Mouse (Mus musculus) liver, embryonic 13.5 days (tissue): ENCODE measurements around the gene Arhgap17. TPM values are rescaled to one million over a fixed set of nuclear protein-coding genes. Genes with fewer than 3 reads are reported as not detected.

Experiments
- ATAC-seq: fragments of 200-750 bp; cut with Nextera tagmentation; 2 replicates; pipeline ENCODE4 v1.8.0; 2017; ENCODE audit warnings: low read depth, mild to moderate bottlenecking, moderate number of reproducible peaks, moderate library complexity
- DNase-seq: peaks from one replicate; pipeline ENCODE4 v3.0.0; 2022
- H3K27ac ChIP-seq: fragments of 300-500 bp; sonication (generic); 2 replicates; pipeline ENCODE4 v1.5.1; 2015; ENCODE audit warnings: moderate library complexity, mild to moderate bottlenecking, inconsistent platforms
- H3K27me3 ChIP-seq: fragments of 300-500 bp; sonication (generic); 2 replicates; pipeline ENCODE4 v1.6.1; 2015; ENCODE audit warnings: mild to moderate bottlenecking, inconsistent platforms
- H3K36me3 ChIP-seq: fragments of 300-500 bp; sonication (generic); 2 replicates; pipeline ENCODE4 v1.6.1; 2015; ENCODE audit warnings: mild to moderate bottlenecking, inconsistent platforms
- H3K4me1 ChIP-seq: fragments of 300-500 bp; sonication (generic); replicated peaks from 2 replicates; pipeline ENCODE4 v1.6.1; 2015; ENCODE audit warnings: inconsistent platforms
- H3K4me2 ChIP-seq: fragments of 300-500 bp; sonication (generic); 2 replicates; pipeline ENCODE4 v1.6.1; 2015; ENCODE audit warnings: inconsistent platforms, mild to moderate bottlenecking, moderate library complexity
- H3K4me3 ChIP-seq: fragments of 300-500 bp; sonication (generic); replicated peaks from 2 replicates; pipeline ENCODE4 v1.5.1; 2015; ENCODE audit warnings: mild to moderate bottlenecking, inconsistent platforms
- H3K9ac ChIP-seq: fragments of 300-500 bp; sonication (generic); 2 replicates; pipeline ENCODE4 v1.6.1; 2015; ENCODE audit warnings: mild to moderate bottlenecking, inconsistent platforms
- H3K9me3 ChIP-seq: fragments of 300-500 bp; sonication (generic); replicated peaks from 2 replicates; pipeline ENCODE4 v1.6.1; 2016; ENCODE audit warnings: inconsistent platforms
- WGBS: fragments of 180-500 bp; shearing (Covaris S2); methylation state at CpG from one replicate; pipeline ENCODE4 v1.1.7; 2015; ENCODE audit not compliant: insufficient replicate concordance; 5-methylcytosine and 5-hydroxymethylcytosine counted together
- polyA plus RNA-seq: library from polyadenylated mRNA; unstranded; fragments of >200 nt; fragmentation: Nextera tagmentation; extraction: Ambion mirVana; gene quantifications from 2 replicates; pipeline ENCODE4 v1.2.1, GENCODE M21; 2015

Arhgap17 gene
- polyA plus RNA-seq, 1 experiment from 2014 or later: 8.5 TPM

DNA sequence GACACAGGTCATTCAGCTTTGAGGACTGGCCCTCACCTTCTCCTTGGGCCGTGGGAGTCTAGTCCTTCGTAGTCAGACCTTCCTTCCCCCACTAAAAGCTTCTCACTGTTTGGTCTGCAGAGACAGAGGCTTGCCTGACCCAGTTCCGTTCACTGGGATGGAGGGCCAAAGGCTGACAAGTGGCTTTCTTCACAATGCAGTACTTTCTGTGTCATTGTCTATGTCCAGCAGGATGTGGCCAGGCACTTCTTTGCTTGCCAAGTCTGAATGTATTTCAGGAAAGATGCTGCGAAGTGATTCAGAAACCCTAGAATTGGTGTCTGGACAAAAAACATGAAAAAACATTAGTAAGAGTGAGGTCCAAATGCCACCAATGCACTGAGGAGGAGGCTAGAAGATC is 89.9 kb downstream of the Arhgap17 start:
- ATAC-seq: no peak
- Histone ChIP-seq H3K4me1 (no peaks in the 10 kb centered on the region), H3K4me3 (no peak overlapping the region), H3K4me2 (no peak overlapping the region), H3K27me3 (no peaks in the 10 kb centered on the region), H3K9ac (no peak overlapping the region), H3K36me3 (peaks cover 50% of the 10 kb centered on the region), H3K27ac (no peak overlapping the region), H3K9me3 (no peaks in the 10 kb centered on the region)
- WGBS: 87% methylated on average over 4 of the region's 4 CpGs
- no peak for DNase-seq

DNA sequence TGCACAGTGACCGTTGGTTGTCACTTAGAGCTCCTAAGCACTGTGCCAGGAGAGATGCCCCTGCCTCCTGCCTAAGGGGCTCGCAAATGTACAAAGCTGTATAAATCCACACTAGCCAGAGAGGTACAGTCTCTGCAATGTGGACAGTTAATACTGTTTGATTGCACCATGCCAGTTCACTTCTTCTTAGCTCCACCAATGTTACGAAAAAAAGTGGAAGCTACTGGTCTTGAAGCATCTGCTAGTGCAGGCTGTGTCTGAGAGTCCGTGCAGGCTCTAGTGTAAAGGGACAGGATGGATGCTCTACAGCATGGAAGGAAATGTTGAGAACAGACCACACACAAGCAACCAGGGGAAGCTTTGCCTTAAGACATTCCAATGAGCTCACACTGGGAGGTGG is 93.1 kb downstream of the Arhgap17 start:
- DNase-seq: no peak
- Histone ChIP-seq H3K9me3 (no peaks in the 10 kb centered on the region), H3K4me3 (no peak overlapping the region), H3K27ac (no peak overlapping the region), H3K9ac (no peak overlapping the region), H3K27me3 (no peaks in the 10 kb centered on the region), H3K4me2 (no peak overlapping the region), H3K4me1 (no peaks in the 10 kb centered on the region), H3K36me3 (peaks cover 37% of the 10 kb centered on the region)
- ATAC-seq: no peak
- 74% methylated on average over 4 of the region's 4 CpGs for WGBS

DNA sequence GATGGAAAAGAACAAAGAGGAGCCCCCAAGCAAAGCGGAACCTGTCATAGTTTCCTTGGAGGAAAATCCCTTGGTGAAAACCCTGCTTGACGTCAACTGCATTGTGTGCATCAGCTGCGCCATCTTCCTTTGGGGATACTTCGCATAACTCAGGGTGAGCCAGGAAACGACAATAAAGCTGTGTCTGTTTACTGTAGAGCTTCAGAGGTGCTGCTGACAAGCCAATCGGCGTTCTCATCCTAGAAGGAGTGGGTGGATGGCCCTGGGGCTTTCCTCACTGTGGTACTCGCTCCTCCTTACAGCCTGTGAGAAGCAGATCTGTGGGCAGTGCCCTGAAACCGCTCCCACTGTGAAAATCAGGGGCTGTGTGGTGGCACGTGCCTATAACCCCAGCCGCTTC is 96.7 kb downstream of the Arhgap17 start:
- Histone ChIP-seq H3K27me3 (no peaks in the 10 kb centered on the region), H3K9ac (no peak overlapping the region), H3K27ac (no peak overlapping the region), H3K4me3 (no peak overlapping the region), H3K4me2 (no peak overlapping the region), H3K36me3 (peaks cover 5% of the 10 kb centered on the region; the same call in 1 of the 2 replicates), H3K4me1 (no peaks in the 10 kb centered on the region), H3K9me3 (no peaks in the 10 kb centered on the region)
- DNase-seq (no peak), ATAC-seq (no peak)
- 70% methylated on average over 11 of the region's 11 CpGs for WGBS

DNA sequence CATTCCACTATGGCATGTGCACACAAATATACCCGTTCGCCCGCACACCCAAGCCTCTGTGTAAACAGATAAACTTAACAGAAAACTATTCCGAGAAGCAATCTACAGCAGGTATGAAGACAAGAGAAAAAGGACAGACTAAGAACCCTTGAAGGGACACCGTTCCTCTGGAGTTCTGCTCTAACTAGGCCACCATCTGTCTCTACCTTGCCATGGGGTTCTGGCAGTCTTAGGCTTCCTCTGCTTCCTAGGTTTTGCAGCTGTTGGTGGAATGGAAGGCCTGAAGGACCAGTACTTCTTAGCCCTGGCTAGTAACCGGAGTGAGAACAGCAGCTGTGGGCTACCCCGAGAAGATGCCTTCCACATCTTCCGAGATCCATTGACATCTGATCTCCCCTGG is 111.6 kb downstream of the Arhgap17 start:
- ATAC-seq: no peak
- H3K27ac ChIP-seq: no peak overlapping the region
- no peak for DNase-seq
- WGBS: 70% methylated on average over 8 of the region's 8 CpGs
- H3K4me1 ChIP-seq: no peaks in the 10 kb centered on the region
- H3K36me3 ChIP-seq: no peaks in the 10 kb centered on the region
- H3K4me2 ChIP-seq: no peak overlapping the region
- no peaks in the 10 kb centered on the region for H3K9me3 ChIP-seq
- no peak overlapping the region for H3K9ac ChIP-seq
- no peak overlapping the region for H3K4me3 ChIP-seq
- H3K27me3 ChIP-seq: no peaks in the 10 kb centered on the region

DNA sequence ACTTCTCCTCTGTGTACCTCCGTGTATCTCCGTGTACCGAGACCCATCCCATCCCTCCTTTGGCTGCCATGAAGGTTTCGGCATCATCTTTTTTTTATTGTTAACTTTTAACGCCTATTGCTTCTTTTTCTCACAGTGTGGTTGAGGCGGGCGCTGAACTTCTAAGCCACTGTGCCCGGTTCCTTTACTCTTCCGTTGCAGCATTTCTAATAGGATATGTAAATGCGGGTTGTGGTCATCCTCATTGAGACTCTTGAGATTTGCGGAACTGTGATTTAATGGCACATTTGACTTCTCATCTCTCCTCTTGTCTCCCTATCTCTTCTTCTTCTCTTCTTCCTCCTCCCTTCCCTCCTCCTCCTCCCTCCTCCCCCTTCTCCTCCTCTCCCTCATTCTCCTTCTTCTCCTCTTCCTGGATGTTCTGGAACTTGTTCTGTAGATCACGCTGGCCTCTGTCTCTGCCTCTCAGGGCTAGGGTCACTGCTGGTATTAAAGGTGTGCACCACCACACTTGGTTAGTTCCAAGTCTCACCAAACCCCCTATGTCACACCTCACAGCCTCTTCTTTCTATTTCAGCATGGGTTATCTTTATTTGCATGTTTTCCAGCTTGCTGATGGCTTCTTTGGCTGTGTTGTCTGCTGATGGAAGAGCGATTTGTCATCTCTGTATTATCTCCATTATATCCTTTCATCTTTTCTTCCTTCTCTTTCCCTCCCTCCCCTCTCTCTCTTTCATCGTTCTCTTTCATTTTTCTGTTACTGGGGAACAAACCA is 115.3 kb downstream of the Arhgap17 start:
- H3K4me3 ChIP-seq: no peak overlapping the region
- ATAC-seq (no peak), DNase-seq (no peak)
- 74% methylated on average over 14 of the region's 14 CpGs for WGBS
- no peaks in the 10 kb centered on the region for H3K4me1 ChIP-seq
- H3K9ac ChIP-seq: no peak overlapping the region
- no peak overlapping the region for H3K27ac ChIP-seq
- no peaks in the 10 kb centered on the region for H3K9me3 ChIP-seq
- no peak overlapping the region for H3K4me2 ChIP-seq
- H3K36me3 ChIP-seq: no peaks in the 10 kb centered on the region
- no peaks in the 10 kb centered on the region for H3K27me3 ChIP-seq

DNA sequence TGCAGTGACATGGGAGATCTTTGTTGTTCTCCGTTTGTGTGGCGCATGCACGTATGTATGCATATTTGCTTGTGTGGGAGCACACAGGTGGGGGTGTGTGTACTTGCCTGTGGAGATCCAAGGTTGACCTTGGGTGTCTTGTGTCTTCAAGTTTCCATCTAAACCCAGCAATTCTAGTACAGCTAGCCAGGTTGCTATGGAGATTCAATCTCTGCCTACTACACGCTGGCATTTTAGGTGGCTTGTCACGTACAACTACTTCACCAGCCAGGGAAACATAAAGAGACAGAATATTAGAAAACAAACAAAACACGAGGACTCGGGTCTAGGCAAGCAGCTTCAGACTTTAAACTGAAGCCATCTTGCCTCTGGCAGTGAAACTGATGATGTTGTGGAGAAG is 116.3 kb downstream of the Arhgap17 start:
- H3K9me3 ChIP-seq: no peaks in the 10 kb centered on the region
- ATAC-seq (no peak), DNase-seq (no peak)
- no peak overlapping the region for H3K9ac ChIP-seq
- H3K36me3 ChIP-seq: no peaks in the 10 kb centered on the region
- no peak overlapping the region for H3K4me3 ChIP-seq
- H3K4me2 ChIP-seq: no peak overlapping the region
- no peak overlapping the region for H3K27ac ChIP-seq
- WGBS: 71% methylated on average over 7 of the region's 7 CpGs
- H3K27me3 ChIP-seq: no peaks in the 10 kb centered on the region
- H3K4me1 ChIP-seq: no peaks in the 10 kb centered on the region

DNA sequence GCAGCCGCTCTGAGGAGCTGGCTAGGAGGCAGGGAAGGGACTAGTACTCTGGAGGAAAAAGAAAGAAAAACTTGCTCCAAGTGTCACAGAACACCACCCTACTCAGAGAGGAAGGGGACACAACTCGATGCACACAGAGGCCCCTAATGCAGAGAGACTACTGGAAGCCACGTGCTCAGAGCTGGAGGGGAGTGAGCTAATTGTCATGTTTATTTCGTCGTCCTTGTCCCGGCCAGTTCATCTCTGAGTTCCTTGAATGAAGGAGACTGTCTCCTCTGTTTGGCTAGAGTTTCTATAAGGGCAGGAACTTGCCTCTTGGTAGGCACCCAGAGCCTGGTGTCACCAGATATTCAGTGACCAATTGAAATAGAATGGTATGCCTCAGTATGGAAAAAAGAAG is 118.4 kb downstream of the Arhgap17 start:
- Histone ChIP-seq H3K27ac (no peak overlapping the region), H3K9me3 (no peaks in the 10 kb centered on the region), H3K9ac (no peak overlapping the region), H3K4me1 (peaks cover 6% of the 10 kb centered on the region; the same call in 1 of the 2 replicates), H3K4me2 (no peak overlapping the region), H3K36me3 (no peaks in the 10 kb centered on the region), H3K4me3 (no peak overlapping the region), H3K27me3 (no peaks in the 10 kb centered on the region)
- ATAC-seq (no peak), DNase-seq (no peak)
- WGBS: 51% methylated on average over 6 of the region's 6 CpGs

DNA sequence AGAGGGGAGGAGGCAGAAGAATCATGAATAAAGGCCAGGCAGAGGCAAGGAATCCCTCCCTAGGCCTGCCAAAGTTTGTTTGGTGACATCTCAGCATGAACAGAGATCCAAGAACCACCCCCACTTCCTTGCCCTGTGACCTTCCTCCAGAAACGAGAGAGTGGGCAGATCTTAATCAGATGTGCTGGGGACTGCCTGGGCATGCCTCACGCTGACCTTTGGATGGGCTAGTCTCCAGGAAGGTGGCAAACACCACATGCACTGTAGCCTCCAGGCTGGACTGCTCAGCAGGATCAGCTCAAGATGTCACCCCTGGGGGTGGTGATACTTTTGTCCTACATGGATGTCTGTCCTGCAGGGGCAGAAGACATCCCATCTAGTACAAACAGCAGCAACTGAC is 121.5 kb downstream of the Arhgap17 start:
- DNase-seq (no peak), ATAC-seq (no peak)
- 28% methylated on average over 2 of the region's 2 CpGs for WGBS
- Histone ChIP-seq H3K9ac (no peak overlapping the region), H3K4me2 (no peak overlapping the region), H3K27ac (no peak overlapping the region), H3K27me3 (no peaks in the 10 kb centered on the region), H3K36me3 (no peaks in the 10 kb centered on the region), H3K9me3 (no peaks in the 10 kb centered on the region), H3K4me3 (no peak overlapping the region), H3K4me1 (peaks cover 12% of the 10 kb centered on the region)

DNA sequence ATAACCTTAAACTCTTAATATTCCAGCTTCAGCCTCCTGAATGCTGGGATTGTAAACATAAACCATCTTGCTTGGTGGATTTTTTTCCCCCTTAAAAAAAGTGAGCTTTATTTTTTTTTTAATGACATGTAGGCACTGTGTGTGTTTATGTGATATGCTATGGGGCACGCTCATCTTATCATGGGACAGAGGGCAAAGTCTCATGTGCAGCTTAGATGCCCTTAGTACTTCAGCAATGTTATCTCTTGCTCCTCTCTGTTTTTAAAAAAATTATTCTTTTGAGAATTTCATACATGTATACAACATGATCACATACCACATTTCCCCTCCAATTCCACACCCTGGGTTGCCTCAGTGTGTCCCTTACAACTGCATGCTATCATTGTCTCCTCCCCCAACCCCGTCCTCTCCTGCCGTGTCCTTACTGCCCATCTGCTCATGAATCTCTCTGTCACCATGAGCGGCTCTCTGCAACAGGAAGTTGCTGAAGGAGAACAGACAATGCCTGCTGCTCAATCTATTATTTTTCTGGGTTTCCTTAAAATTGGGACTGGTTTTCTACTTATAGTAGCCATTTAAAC is 123.1 kb downstream of the Arhgap17 start:
- Histone ChIP-seq H3K9ac (no peak overlapping the region), H3K27me3 (no peaks in the 10 kb centered on the region), H3K4me2 (no peak overlapping the region), H3K4me3 (no peak overlapping the region), H3K4me1 (peaks cover 12% of the 10 kb centered on the region), H3K9me3 (no peaks in the 10 kb centered on the region), H3K27ac (no peak overlapping the region), H3K36me3 (no peaks in the 10 kb centered on the region)
- ATAC-seq (peak; percentile 64; the same call in 1 of the 2 replicates), DNase-seq (peak; percentile 4)
- WGBS: 14% methylated on average over 4 of the region's 4 CpGs

DNA sequence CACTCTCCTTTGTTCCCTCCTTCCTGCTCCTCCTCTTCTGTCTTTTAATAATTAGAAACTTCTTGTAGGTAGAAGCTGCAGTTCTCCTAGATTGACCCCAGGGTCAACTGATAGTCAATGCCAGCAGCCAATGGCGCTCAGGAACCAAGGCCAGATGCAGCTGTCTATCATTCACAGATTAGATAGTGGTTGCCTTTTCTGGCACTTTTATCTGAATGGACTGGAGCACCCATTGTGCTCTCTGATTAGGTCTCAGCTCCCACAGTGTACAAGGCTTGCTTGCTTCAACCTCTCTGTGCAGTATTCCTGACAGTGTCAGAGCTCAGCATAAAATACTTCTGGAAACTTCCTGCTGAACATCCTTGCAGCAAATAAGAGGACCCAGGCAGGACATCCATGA is 124.9 kb downstream of the Arhgap17 start:
- Histone ChIP-seq H3K4me2 (no peak overlapping the region), H3K27me3 (no peaks in the 10 kb centered on the region), H3K4me3 (no peak overlapping the region), H3K36me3 (no peaks in the 10 kb centered on the region), H3K4me1 (peaks cover 12% of the 10 kb centered on the region), H3K27ac (no peak overlapping the region), H3K9ac (no peak overlapping the region), H3K9me3 (no peaks in the 10 kb centered on the region)
- peak; percentile 83 for ATAC-seq
- peak; percentile 14 for DNase-seq
- 33% methylated on average over 1 of the region's 1 CpGs for WGBS

DNA sequence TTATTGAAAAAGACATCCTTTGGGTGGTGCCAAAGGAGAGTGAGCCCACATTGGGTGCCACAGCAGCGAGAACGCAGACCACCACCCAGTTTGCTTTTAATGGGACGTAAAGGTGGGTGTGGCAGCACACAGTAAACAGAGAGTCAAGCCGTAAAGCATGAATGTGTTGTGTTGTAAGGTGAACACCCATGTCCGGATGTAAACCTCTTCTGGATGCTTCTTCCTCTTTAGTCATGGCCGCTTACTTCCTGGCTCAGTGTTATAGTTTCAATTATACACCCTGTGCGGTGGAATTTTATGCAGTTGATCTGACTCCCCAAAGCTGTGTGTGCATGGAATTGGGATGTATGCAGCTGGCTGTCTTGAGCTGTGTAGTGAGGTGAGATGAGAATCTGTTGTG is 127.5 kb downstream of the Arhgap17 start:
- no peak overlapping the region for H3K4me2 ChIP-seq
- H3K27ac ChIP-seq: no peak overlapping the region
- no peaks in the 10 kb centered on the region for H3K36me3 ChIP-seq
- DNase-seq: no peak
- H3K9ac ChIP-seq: no peak overlapping the region
- H3K4me3 ChIP-seq: no peak overlapping the region
- no peaks in the 10 kb centered on the region for H3K27me3 ChIP-seq
- H3K9me3 ChIP-seq: no peaks in the 10 kb centered on the region
- ATAC-seq: no peak
- H3K4me1 ChIP-seq: peaks cover 12% of the 10 kb centered on the region
- 71% methylated on average over 7 of the region's 7 CpGs for WGBS

DNA sequence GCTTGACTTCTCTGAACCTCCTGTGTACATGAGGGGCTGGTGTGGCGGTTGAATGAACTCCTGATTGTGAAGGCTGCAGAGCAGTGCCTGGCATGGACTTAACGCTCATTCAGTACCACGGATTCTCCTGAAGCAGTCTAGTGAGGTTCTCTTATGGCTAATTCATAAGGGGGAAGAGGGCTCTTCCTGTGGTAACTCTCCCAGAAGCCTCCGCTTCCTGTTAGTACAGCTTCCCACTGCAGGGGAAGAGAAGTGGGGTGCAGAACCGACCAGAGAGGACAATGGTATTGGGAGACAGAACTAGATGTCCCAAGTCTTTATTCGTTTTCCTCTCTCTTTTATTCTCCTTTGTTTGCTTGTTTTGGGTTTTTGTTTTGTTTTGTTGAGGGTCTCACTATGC is 129.7 kb downstream of the Arhgap17 start:
- Histone ChIP-seq H3K9ac (no peak overlapping the region), H3K9me3 (no peaks in the 10 kb centered on the region), H3K27me3 (no peaks in the 10 kb centered on the region), H3K4me2 (0 out of 2 replicates have a peak overlapping the region, but pooled peaks have one; percentile 3), H3K4me3 (no peak overlapping the region), H3K36me3 (no peaks in the 10 kb centered on the region), H3K4me1 (peaks cover 6% of the 10 kb centered on the region), H3K27ac (no peak overlapping the region)
- ATAC-seq (no peak), DNase-seq (no peak)
- 24% methylated on average over 6 of the region's 6 CpGs for WGBS
